Mouse (Mus musculus) E14TG2a.4 (cell line): ENCODE measurements around the gene Klhl15.

Experiments
- H3K27me3 ChIP-seq: 2 replicates; pipeline ENCODE4 v1.6.1; 2014; ENCODE audit warnings: low read length, control low read depth; ENCODE audit not compliant: insufficient read depth
- H3K36me3 ChIP-seq: 2 replicates; pipeline ENCODE4 v1.6.1; 2014; ENCODE audit warnings: low read length, control low read depth; ENCODE audit not compliant: insufficient read depth
- H3K4me1 ChIP-seq: replicated peaks from 2 replicates; pipeline ENCODE4 v1.6.1; 2014; ENCODE audit warnings: low read depth, low read length, control low read depth
- H3K4me3 ChIP-seq: replicated peaks from 2 replicates; pipeline ENCODE4 v1.5.1; 2014; ENCODE audit warnings: mild to moderate bottlenecking, low read length
- H3K9me3 ChIP-seq: 2 replicates; pipeline ENCODE4 v1.6.1; 2014; ENCODE audit warnings: low read length, control low read depth
- CTCF ChIP-seq: conservative IDR thresholded peaks from 2 replicates; pipeline ENCODE4 v1.5.1; 2014; ENCODE audit warnings: low read length
- NANOG ChIP-seq: IDR thresholded peaks from 2 replicates; pipeline ENCODE4 v1.6.1; 2014; ENCODE audit warnings: borderline replicate concordance, low read length, mixed read lengths
- POU5F1 ChIP-seq: IDR thresholded peaks from 2 replicates; pipeline ENCODE4 v1.6.1; 2014; ENCODE audit warnings: low read length, borderline replicate concordance

Gene Klhl15

DNA sequence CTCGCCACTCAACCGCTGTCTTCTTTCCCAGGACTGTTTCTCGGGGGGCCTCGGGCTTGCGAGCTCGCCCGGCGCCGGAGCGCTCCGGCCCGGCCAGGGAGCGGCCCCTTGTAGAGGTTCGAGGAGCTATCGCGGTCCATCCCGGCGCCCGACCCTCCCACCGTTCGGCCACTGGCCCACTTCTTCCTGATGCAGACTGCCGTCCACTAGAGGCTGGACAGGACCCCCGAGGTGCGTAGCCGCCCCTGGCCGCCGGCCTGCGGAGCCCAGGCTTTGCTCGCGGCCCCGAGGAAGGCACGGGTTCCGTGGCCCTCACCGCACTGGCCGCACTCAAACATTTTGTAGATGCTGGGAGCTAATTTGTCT lies 774 bp downstream of the Klhl15 start:
- H3K9me3 ChIP-seq, result no peaks in the 10 kb centered on the region
- no peaks in the 10 kb centered on the region for H3K36me3 ChIP-seq
- 0 out of 2 replicates have a peak, but pooled peaks cover 3% of the 10 kb centered on the region for H3K4me1 ChIP-seq
- H3K4me3 ChIP-seq, result peak overlapping the region; percentile 83
- H3K27me3 ChIP-seq, result peaks cover 7% of the 10 kb centered on the region
- TF ChIP-seq POU5F1 (no peak), CTCF (no peak), NANOG (no peak)

DNA sequence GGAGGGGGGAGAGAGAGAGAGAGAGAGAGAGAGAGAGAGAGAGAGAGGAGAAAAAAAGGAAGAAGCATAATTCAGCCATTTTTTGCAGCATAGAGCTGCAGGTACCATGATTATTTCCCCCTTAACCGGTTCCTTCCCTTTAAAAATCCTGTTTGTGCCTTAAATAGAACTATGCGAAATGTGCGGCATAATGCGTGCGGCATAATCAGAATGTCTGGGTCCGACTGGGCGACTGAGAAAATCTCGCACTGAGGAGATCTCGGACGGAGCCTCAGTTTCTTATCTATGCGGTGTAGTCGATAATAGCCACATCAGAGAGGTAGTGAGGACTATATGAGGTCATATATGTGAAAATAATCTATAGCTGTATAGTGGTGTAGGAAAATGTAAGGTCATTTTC lies 1.2 kb downstream of the Klhl15 start:
- no peaks in the 10 kb centered on the region for H3K9me3 ChIP-seq

DNA sequence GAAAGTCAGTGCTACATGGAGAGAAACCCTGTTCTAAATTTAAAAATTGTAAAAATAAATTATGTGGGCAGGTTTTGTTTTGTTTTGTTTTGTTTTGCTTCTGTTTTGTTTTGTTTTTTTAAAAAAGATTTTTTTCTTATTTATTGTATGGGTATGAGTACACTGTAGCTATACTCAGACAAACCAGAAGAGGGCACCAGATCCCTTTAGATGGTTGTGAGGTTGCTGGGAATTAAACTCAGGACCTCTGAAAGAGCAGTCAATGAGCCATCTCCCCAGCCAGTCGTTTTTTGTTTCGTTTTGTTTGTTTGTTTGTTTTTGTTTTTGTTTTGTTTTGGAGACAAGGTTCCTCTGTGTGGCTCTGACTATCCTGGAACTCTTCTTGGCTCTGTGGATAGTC lies 54.5 kb downstream of the Klhl15 start:
- no peak overlapping the region for H3K4me3 ChIP-seq
- H3K9me3 ChIP-seq, result no peaks in the 10 kb centered on the region

More for the DNA sequence above, 1.2 kb downstream of the Klhl15 start:
- TF ChIP-seq NANOG (no peak), CTCF (no peak), POU5F1 (no peak)
- H3K27me3 ChIP-seq, result peaks cover 7% of the 10 kb centered on the region
- no peaks in the 10 kb centered on the region for H3K36me3 ChIP-seq
- 0 out of 2 replicates have a peak, but pooled peaks cover 3% of the 10 kb centered on the region for H3K4me1 ChIP-seq
- peak overlapping the region; percentile 83 for H3K4me3 ChIP-seq

DNA sequence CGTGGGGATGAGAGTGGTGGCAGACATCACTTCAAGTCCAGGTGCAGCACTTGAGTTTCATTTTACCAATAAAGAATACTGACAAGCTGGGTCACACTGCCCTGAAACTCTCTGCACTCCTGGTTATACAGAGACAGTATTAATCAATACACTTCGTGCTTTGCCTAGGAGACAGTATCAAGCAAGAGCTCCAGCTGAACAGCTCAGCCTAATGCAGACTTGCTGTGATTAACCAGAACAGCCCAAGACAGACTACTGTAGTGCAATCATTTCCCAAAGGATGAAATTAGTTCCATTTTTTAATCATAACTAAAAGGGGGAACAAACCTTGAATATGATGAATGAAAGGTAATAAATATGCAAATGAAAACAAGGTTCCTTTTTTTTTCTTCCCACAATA lies 68.5 kb downstream of the Klhl15 start:
- TF ChIP-seq POU5F1 (no peak), CTCF (no peak), NANOG (no peak)
- Histone ChIP-seq H3K4me1 (no peaks in the 10 kb centered on the region), H3K27me3 (no peaks in the 10 kb centered on the region), H3K9me3 (no peaks in the 10 kb centered on the region), H3K36me3 (no peaks in the 10 kb centered on the region), H3K4me3 (no peak overlapping the region)

More for the DNA sequence above, 54.5 kb downstream of the Klhl15 start:
- Histone ChIP-seq H3K27me3 (no peaks in the 10 kb centered on the region), H3K4me1 (no peaks in the 10 kb centered on the region), H3K36me3 (no peaks in the 10 kb centered on the region)
- TF ChIP-seq NANOG (no peak), CTCF (peak; percentile 45)

DNA sequence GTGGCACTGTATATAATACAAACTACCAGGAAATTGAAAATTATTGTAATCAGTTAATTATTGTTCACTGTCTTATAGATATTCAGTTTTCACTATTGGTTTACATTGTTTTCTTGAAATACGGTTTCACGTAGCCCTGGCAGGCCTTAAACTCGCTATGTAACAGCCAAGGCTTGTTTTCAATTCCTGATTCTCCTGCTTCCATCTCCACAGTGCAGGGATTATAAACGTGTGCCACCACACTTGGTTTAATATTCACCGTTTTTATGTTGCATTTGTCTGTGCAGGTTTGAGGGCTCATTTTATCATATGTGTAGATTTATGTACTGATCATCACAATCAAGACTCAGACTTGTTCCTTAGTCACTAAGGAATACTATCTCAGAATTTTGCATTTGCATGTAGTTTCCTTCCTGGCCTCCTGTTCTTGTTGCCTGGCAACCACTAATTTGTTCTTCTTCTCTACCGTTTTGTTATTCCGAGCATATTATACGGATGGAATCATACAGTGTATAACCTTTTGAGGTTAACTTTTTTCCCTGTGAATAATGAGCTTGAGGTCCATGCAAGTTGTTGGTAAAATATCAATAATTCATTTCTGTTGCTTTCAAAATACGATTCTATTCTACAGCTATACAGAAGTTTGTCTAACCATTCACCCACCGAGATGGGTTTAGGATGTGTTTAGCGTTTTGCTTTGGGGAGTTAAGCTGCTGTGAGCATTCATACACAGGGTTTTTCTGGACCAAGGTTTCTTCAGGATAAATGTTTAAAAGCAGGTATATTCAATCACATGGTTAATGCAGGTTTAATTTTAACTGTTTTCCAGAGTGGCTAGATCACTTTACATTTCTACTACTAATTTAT lies 86.9 kb downstream of the Klhl15 start:
- H3K4me3 ChIP-seq, result no peak overlapping the region
- no peaks in the 10 kb centered on the region for H3K4me1 ChIP-seq
- H3K9me3 ChIP-seq, result no peaks in the 10 kb centered on the region
- H3K27me3 ChIP-seq, result no peaks in the 10 kb centered on the region
- H3K36me3 ChIP-seq, result no peaks in the 10 kb centered on the region
- TF ChIP-seq NANOG, result no peak
- no peak for TF ChIP-seq CTCF
- TF ChIP-seq POU5F1, result no peak
